Mouse (Mus musculus) MEL-GATA-1-ER (cell line): ENCODE measurements around the gene L3mbtl4.

Experiments used
- DNase-seq: peaks from one replicate; pipeline ENCODE4 v3.0.0-alpha.2; 2012; ENCODE audit warnings: low read depth; ENCODE audit errors: extremely low read depth

L3mbtl4 gene

DNA sequence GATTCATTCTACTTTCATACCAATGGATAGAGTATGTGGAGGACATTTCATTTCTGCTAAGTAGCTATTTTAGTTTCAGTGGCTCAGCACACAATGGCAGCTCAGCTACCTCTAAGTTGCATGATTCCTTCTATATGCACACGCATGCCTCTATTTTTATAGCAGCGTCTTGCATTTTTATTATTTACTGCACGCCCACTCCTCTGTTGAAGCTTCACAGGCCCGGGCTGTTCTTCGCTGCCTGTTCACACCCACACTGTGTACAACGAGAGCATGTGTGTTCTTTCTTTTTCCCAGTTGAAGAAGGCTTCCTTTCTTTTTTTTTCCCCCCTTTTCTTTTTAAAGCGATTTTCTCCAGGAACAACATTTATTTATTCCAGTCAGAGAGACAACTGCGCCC, 357.8 kb downstream of the L3mbtl4 start:
- no peak for DNase-seq

GRCm38 (mm10) chr17:68640187-68640586, 366.6 kb downstream of the L3mbtl4 start:
- no peak for DNase-seq

- no peak for DNase-seq
Measured at GRCm38 (mm10) chr17:68642521-68643088, 369.0 kb downstream of the L3mbtl4 start.

GRCm38 (mm10) chr17:68666528-68666927, 392.9 kb downstream of the L3mbtl4 start:
- no peak for DNase-seq

DNA sequence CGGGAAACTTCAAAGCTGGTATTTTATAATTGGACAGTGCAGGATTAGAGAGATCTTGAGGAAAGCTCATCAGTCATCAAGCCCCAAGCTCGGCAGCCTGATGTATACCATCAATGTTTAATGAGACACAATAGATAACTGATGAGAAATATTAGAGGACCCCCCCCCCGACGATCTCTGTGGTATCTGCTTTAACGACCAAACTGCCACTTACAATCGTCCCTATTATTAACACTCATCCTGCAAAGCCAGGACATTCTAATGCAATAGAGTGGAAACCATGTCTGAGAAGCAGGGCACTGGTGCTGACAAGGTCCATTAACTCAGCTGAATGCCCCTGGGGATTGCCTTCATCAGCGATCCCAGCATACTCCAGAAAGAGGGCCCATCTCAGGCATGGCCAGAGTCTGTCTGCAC, 398.5 kb downstream of the L3mbtl4 start:
- DNase-seq: no peak

DNA sequence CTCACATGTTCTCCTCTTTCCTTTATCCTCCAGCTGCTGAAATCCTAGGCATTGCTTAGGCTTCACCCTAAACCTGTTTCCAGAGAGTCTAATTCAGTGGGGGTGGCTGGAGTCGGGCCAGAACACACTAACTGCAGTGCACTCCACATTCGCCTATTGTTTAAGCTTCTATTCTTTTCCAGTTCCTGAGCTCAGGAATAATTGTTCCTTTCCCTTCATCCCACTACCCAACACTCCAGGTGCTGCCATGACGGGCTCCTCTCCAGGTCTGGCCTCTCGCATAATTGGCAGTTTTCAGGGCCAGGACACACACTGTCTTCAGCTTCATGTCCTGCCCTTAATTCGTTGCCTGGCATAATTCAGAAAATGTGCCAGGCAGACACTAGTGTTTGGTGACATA, 437.1 kb downstream of the L3mbtl4 start:
- DNase-seq: no peak

DNA sequence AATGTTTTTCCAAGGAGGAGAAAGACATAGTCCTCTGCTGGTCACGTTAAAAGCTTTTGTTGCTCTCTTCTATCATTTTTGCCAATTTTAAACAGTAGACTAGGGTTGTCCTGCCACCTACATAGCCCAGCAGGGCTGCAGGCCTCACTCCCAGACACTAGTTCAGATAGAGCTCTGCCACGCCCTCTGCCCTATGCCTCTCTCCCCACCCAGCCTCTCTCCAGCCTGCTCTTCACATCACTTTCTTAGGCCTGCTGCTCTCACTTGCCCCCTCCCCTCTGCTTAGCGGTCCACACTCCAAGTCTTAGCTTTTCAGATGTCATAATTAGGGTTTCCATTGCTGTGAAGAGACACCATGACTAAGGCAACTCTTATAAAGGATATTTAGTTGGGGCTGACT, 437.8 kb downstream of the L3mbtl4 start:
- no peak for DNase-seq

DNA sequence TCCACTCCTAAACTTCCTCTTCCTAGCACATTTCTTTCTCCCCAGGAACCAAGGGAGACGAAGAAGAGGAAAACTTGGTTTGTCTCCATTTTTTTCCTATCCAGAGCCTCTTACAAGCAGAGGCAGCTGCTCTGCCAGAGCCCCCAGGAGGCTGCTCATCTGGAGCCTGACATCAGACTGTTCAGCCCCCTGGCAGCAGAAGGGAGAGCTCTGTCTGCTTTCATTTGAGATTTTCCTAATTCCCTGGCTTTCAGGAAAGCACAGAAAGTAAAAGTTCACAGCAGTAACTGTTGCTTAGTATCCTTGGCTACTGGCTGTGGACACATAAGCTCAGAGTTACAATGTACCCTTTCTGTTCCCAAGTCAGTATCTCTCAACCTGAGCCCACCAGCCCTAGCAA, 474.7 kb downstream of the L3mbtl4 start:
- DNase-seq: no peak

DNA sequence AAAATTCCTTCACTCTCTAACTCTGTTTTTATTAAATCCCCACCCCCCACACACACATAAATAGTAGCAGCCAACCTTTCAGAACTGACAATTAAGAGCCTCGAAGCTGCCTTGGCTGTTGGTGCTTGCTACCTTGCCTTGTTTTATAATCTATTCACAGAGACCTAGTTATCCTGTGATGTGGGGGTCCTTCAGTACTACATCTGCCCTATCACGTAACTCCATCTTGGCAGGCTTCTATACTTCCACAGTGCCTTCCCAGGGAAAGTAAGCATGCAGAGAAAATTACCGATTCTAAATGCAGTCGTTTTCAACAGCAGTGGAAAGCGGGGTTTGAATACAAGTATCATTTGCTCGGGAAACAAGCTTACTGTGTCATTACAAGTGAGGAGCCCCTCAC, 476.9 kb downstream of the L3mbtl4 start:
- no peak for DNase-seq

DNA sequence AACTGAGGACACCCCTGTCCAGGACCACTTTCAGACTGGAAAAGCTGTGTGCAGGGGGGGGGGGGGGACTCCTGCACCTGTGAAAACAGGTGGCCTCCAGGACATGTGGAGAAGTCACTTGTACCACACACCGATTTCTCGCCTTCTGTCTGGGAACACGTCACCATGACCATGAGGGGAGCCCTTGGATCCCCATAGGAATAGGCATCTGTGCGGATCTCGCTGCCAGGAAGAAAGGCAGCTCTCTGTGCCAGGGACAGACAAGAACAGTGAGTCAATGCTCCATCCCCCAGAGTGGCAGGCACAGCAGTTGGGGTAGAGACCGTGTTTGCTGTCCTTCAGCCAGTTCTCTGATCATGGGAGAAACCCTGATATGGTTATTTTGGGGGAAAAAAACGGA, 479.5 kb downstream of the L3mbtl4 start:
- DNase-seq: no peak

GRCm38 (mm10) chr17:68754789-68755188, 481.2 kb downstream of the L3mbtl4 start:
- no peak for DNase-seq

DNA sequence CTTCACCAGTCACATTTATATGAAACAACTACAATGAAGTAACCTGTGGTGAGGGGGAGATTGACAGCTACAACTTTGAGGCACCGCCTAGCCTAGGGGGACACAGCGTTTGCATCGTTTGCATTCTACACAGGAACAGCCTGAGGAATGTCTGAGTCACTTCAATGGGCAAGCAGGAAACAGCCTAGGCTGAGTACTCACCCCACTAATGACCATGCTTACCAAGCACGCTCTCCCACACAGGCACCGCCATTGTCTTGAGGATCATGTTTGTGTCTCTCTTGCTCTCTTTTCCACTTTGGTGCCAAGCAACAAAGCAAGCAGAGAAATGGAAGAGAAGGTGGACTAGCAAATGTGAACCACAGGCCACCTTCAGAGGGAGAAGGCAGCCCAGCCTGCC, 484.8 kb downstream of the L3mbtl4 start:
- no peak for DNase-seq

GRCm38 (mm10) chr17:68758936-68759335, 485.3 kb downstream of the L3mbtl4 start:
- no peak for DNase-seq

- DNase-seq: no peak
Measured at GRCm38 (mm10) chr17:68759978-68760377, 486.4 kb downstream of the L3mbtl4 start.

GRCm38 (mm10) chr17:68764329-68764880, 490.8 kb downstream of the L3mbtl4 start:
- DNase-seq: no peak

DNA sequence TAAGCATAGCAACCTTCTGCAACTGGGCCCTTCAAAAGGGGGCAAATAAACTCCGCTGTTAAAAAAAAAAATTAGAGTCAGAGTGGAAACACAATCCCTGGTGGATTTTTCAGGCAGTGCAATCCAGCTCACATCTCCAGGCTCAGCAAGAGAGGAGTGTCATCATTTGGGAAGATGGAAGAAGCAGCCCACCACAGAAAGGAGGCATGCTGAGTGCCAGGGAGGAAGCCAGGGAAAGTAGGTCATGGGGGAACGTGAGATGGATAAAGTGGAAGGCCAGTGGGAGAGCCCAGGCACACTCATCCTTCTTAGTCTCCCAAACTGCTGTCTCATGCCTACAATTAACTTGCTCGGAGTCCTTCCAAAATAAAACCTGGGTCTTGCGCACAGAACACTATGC, 496.0 kb downstream of the L3mbtl4 start:
- DNase-seq: no peak

GRCm38 (mm10) chr17:68771046-68771750, 497.6 kb downstream of the L3mbtl4 start:
- DNase-seq: no peak

- no peak for DNase-seq
Measured at GRCm38 (mm10) chr17:68793741-68794140, 520.1 kb downstream of the L3mbtl4 start.

DNA sequence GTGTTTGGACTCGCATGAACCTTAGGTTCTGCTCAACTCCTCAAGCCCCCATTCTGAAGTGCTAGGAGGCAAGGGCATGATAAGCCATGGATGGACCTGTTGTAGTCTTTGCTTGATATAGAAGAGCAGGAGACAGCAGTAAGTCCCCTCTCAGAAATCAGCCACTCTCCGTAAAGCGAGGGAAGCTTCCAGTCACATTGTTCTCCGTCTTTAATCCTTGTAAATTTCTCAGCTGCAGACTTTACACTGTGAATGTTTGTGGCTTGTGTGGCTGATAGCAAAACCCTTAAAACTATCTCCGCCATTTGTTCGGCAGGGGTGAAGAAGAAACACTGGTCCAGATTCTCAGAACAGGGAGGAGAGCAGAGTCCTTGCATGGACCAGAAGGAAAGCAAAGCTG, 552.7 kb downstream of the L3mbtl4 start, which contains the start of gene Tmem200c:
Gene Tmem200c (plus strand): TSS at position 301 of the 400 bp plus-strand sequence.
- DNase-seq: no peak
